Mouse (Mus musculus): ENCODE results near the gene Hadh. TPM values are rescaled to one million over a fixed set of nuclear protein-coding genes. Genes with fewer than 3 reads are reported as not detected.

The Hadh gene
- polyA plus RNA-seq, 1 experiment from 2014 or later, result 98.2 TPM

DNA sequence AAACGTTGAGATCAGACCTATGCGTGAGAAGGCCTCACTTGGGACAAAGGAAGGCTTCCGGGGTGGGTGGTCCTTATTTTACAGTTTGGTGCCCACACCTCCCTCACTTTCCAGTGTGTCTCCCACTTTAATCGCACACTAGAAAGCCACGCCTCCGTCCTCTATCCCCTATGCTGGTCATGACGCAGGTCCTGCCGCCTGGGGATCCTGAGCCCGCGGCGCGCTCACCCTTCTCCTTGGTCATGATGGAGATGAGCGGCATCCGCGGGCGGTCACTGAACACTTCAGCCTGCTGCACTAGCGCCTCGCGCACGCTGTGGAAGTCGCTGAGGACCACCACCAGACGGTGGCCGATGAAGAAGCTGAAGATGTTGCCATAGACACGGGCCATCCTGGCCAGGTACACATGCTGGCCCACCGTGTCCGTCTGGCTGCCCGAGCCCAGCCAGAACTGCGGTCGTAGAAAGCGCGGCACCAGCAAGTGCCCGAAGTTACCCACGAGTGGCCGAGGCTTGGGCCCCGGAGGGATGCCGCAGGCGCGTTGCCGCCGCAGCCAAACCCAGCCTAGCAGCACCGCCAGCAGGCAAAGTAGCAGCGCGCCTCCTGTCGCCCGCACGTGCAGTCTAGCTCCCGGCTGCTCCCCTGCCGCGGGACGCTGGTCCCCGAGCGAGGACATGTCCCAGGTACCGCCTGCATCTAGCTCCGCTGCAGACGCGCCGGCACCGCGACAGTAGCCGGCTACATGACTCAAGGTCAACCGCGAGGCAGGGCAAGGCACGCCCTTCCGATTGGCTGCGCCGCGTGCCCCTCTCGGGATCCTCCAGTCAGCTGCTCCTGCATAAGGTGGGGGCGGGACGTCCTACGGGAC is 30.8 kb upstream of the Hadh start, which contains the start of gene Cyp2u1:
Cyp2u1 (minus strand) TSS at position 776 of the 868 bp plus-strand sequence.
- Histone ChIP-seq H3K9me3 (no peaks in the 10 kb centered on the region), H3K36me3 (no peaks in the 10 kb centered on the region), H3K4me3 (replicated peaks) (peak within 1 kb of the TSS; percentile 74), H3K27ac (no peak within 1 kb of the TSS), H3K9ac (replicated peaks) (peak within 1 kb of the TSS; percentile 67), H3K4me2 (peak within 1 kb of the TSS; percentile 97), H3K4me1 (replicated peaks) (peaks cover 17% of the 10 kb centered on the region; the same call in 1 of the 2 replicates), H3K27me3 (peaks cover 7% of the 10 kb centered on the region)
- peak; percentile 94 for ATAC-seq (ENCODE audit: insufficient number of reproducible peaks, insufficient read depth, low FRiP score, low TSS enrichment, low read depth)
- WGBS, result under 1% methylated on average over 71 of the region's 71 CpGs

DNA sequence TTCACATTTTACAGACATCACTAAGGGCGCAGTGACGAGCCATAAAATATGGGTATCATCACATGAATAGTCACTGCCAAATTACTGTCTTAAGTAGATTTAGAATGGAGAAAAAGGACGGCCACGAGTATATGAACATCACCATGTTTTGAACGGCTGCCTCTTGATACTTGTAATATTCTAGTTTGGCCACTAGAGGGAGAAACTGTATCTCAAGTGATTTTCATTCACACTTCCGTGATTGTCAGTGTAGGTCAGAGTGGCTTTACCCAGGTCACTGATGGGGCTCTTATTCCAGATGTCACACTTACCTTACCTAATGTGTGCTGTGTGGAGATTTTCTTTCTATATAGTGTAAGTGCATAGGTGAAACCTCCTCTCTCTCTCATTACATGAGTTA is 28.0 kb upstream of the Hadh start:
- H3K4me2 ChIP-seq, result no peak overlapping the region
- peaks cover 17% of the 10 kb centered on the region; the same call in 1 of the 2 replicates for H3K4me1 ChIP-seq (replicated peaks)
- no peak overlapping the region for H3K9ac ChIP-seq (replicated peaks)
- WGBS, result 10% methylated on average over 6 of the region's 6 CpGs
- no peak overlapping the region for H3K27ac ChIP-seq
- H3K27me3 ChIP-seq, result peaks cover 7% of the 10 kb centered on the region
- no peaks in the 10 kb centered on the region for H3K9me3 ChIP-seq
- H3K36me3 ChIP-seq, result no peaks in the 10 kb centered on the region
- no peak overlapping the region for H3K4me3 ChIP-seq (replicated peaks)
- no peak for ATAC-seq (ENCODE audit: insufficient number of reproducible peaks, insufficient read depth, low FRiP score, low TSS enrichment, low read depth)

DNA sequence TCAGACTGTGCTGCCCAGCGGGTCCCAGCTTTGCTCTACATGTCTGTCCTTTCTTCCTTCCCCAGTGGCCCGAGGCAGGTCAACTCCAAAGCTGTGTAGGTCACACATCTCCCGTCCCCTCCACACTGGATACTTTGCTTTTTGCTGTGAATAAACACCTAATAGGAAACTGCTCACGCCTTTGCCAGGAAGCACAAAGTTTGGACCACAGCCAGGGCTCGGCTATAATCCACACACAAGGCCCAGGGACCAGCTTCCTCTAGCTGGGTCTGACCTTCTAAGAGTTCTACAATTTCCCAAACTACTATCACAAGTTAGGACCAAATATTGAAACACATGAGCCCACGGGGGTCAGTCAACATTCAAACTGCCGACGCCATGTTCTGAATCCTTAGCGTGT is 27.2 kb upstream of the Hadh start:
- H3K4me1 ChIP-seq (replicated peaks), result peaks cover 17% of the 10 kb centered on the region; the same call in 1 of the 2 replicates
- WGBS, result 80% methylated on average over 9 of the region's 9 CpGs
- H3K27me3 ChIP-seq, result peaks cover 7% of the 10 kb centered on the region
- no peak overlapping the region for H3K9ac ChIP-seq (replicated peaks)
- H3K9me3 ChIP-seq, result no peaks in the 10 kb centered on the region
- no peak for ATAC-seq (ENCODE audit: insufficient number of reproducible peaks, insufficient read depth, low FRiP score, low TSS enrichment, low read depth)
- no peaks in the 10 kb centered on the region for H3K36me3 ChIP-seq
- no peak overlapping the region for H3K4me2 ChIP-seq
- H3K27ac ChIP-seq, result no peak overlapping the region
- H3K4me3 ChIP-seq (replicated peaks), result no peak overlapping the region

DNA sequence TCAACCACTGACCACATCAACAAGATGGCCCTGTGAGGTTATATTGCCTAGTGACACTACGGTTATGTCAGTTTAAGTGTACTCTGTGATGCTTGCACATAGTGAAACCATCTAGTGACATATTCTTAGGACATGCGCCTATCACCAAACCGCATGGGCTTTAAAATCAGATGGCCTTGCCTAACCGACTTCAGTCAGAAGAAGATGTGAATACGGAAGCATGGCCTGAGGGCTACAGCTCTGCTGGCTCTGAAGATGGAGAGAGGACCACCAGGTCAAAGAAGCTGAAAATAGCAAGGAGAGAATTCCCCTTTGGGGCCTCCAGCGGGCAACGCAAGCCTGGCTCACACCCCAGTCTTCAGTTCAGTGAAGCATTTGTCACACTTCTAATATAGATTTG is 25.0 kb upstream of the Hadh start:
- H3K27me3 ChIP-seq, result peaks cover 7% of the 10 kb centered on the region
- peaks cover 11% of the 10 kb centered on the region; the same call in 1 of the 2 replicates for H3K4me1 ChIP-seq (replicated peaks)
- ATAC-seq (ENCODE audit: insufficient number of reproducible peaks, insufficient read depth, low FRiP score, low TSS enrichment, low read depth), result no peak
- no peaks in the 10 kb centered on the region for H3K36me3 ChIP-seq
- H3K9ac ChIP-seq (replicated peaks), result no peak overlapping the region
- WGBS, result 89% methylated on average over 7 of the region's 7 CpGs
- H3K4me2 ChIP-seq, result no peak overlapping the region
- H3K27ac ChIP-seq, result no peak overlapping the region
- no peaks in the 10 kb centered on the region for H3K9me3 ChIP-seq
- H3K4me3 ChIP-seq (replicated peaks), result no peak overlapping the region

DNA sequence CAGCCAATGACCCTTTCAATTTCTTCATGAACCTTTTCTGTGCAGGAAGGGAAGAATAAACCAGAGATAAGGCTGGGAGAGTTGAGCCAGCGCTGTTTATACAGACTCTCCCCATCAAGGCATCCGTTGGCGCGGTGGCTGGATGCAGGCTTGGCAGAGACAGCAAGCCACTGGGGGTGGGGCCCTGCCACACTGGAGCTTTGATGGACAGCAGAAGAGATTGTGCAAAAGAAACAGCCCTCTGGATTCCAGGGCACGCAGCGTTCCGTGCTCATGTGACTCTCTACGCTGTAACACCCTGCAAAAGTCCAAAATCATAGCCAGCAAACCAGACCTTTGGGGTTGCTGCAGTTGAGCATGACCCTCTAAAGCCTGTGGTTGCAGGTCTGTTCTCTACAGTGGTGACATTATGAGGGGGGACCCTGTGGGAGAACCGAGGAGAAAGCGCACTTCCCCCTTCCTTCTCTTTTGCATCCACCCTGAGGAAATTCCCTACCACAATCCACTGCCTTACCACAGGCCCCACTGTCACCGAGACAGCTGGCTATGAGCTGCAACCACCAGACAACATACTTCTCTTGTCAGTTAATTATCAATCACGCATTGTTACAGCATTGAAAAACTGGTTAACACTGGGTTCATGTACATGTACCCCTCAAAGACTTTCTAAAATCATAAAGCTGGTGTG is 23.8 kb upstream of the Hadh start:
- Histone ChIP-seq H3K36me3 (no peaks in the 10 kb centered on the region), H3K9ac (replicated peaks) (no peak overlapping the region), H3K9me3 (no peaks in the 10 kb centered on the region), H3K4me2 (no peak overlapping the region), H3K27me3 (no peaks in the 10 kb centered on the region), H3K4me3 (replicated peaks) (no peak overlapping the region), H3K27ac (no peak overlapping the region), H3K4me1 (replicated peaks) (peaks cover 11% of the 10 kb centered on the region; the same call in 1 of the 2 replicates)
- 93% methylated on average over 12 of the region's 12 CpGs for WGBS
- no peak for ATAC-seq (ENCODE audit: insufficient number of reproducible peaks, insufficient read depth, low FRiP score, low TSS enrichment, low read depth)

DNA sequence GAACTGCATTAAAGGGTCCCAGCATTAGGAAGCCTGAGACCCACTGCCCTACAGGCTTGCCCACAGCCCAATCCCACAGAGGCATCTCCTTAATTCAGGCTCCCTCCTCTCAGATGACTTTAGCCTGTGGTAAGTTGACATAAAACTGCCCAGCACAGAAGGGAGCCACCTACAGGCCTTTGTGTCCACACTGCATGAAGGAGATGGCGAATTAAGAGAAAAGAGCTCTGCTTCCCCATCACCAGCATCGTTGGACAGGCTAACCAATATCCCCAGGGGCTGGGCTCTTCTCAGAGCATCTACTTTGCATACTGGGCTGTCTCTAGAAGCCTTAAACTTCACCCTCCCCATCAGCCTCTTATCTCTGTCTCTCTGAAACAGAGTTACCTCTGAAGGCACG is 22.6 kb upstream of the Hadh start:
- H3K4me3 ChIP-seq (replicated peaks), result no peak overlapping the region
- no peaks in the 10 kb centered on the region for H3K9me3 ChIP-seq
- H3K4me1 ChIP-seq (replicated peaks), result peaks cover 11% of the 10 kb centered on the region; the same call in 1 of the 2 replicates
- no peak overlapping the region for H3K27ac ChIP-seq
- no peak overlapping the region for H3K9ac ChIP-seq (replicated peaks)
- H3K4me2 ChIP-seq, result no peak overlapping the region
- WGBS, result 67% methylated on average over 3 of the region's 3 CpGs
- H3K36me3 ChIP-seq, result no peaks in the 10 kb centered on the region
- no peak for ATAC-seq (ENCODE audit: insufficient number of reproducible peaks, insufficient read depth, low FRiP score, low TSS enrichment, low read depth)
- no peaks in the 10 kb centered on the region for H3K27me3 ChIP-seq

DNA sequence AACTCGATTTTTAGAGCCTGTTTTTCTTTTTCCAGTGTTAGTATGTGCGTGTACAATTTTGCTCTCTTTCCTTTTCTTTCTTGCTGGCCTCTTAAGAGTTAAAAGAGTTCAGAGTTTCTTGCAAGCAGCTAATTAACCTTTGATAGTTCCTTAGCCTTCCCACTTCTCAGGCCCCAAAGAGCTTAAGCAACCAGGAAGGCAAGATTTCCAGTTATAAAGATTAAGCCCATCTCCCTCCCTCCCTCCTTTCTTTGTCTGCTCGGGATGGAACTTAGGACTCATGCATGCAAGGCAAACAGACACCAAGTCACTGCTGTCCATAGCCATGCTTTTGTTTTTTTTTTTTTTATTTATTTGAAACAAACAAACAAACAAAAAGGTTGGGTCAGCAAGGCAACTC is 21.1 kb upstream of the Hadh start:
- H3K4me3 ChIP-seq (replicated peaks), result no peak overlapping the region
- no peaks in the 10 kb centered on the region for H3K9me3 ChIP-seq
- H3K36me3 ChIP-seq, result no peaks in the 10 kb centered on the region
- ATAC-seq (ENCODE audit: insufficient number of reproducible peaks, insufficient read depth, low FRiP score, low TSS enrichment, low read depth), result no peak
- H3K4me2 ChIP-seq, result no peak overlapping the region
- peaks cover 3% of the 10 kb centered on the region; the same call in 1 of the 2 replicates for H3K4me1 ChIP-seq (replicated peaks)
- no peak overlapping the region for H3K27ac ChIP-seq
- 68% methylated on average over 3 of the region's 3 CpGs for WGBS
- H3K27me3 ChIP-seq, result no peaks in the 10 kb centered on the region
- H3K9ac ChIP-seq (replicated peaks), result no peak overlapping the region

DNA sequence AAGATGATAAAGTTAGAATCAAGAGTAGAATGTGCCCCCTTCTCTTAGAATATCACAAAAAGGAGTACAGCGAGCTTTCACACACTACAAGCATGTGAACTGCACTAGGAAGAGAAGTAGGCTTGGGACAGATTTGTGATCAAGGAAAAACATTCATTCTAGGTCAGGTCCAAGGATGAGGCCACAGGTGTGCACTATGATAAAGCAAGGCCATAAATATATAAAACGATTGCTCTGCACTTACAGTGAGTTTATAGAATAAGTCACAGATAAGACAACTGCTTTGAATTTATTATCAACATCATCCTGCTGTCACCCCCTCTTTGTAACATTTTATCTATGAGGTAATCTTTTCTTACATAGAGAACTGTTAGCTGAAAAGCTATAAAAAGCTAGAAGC is 20.4 kb upstream of the Hadh start:
- no peaks in the 10 kb centered on the region for H3K4me1 ChIP-seq (replicated peaks)
- H3K27ac ChIP-seq, result no peak overlapping the region
- H3K36me3 ChIP-seq, result no peaks in the 10 kb centered on the region
- no peaks in the 10 kb centered on the region for H3K27me3 ChIP-seq
- H3K4me2 ChIP-seq, result no peak overlapping the region
- H3K9ac ChIP-seq (replicated peaks), result no peak overlapping the region
- H3K9me3 ChIP-seq, result no peaks in the 10 kb centered on the region
- H3K4me3 ChIP-seq (replicated peaks), result no peak overlapping the region
- 95% methylated on average over 2 of the region's 2 CpGs for WGBS
- ATAC-seq (ENCODE audit: insufficient number of reproducible peaks, insufficient read depth, low FRiP score, low TSS enrichment, low read depth), result no peak

DNA sequence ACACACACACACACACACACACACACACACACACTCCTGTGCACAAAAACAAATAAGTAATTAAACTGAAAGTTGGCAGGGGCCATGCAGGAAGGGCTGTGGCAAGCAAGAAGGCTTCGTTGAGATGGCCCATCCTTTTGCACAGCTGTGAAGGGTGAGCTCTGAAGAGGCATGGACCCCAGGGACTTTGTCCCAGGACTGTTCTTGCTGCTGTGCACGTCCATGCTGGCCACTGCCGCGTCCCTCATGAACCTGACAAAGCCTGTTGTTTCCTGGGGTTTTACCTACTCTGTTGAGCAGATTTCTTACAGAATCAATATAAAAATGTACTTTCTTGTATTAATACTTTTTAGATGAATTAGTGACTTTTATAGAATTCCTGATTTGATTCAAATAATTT is 20.0 kb upstream of the Hadh start:
- Histone ChIP-seq H3K4me1 (replicated peaks) (no peaks in the 10 kb centered on the region), H3K9me3 (no peaks in the 10 kb centered on the region), H3K9ac (replicated peaks) (no peak overlapping the region), H3K27ac (no peak overlapping the region), H3K4me3 (replicated peaks) (no peak overlapping the region), H3K27me3 (no peaks in the 10 kb centered on the region), H3K36me3 (no peaks in the 10 kb centered on the region), H3K4me2 (no peak overlapping the region)
- WGBS, result 84% methylated on average over 4 of the region's 4 CpGs
- ATAC-seq (ENCODE audit: insufficient number of reproducible peaks, insufficient read depth, low FRiP score, low TSS enrichment, low read depth), result no peak

DNA sequence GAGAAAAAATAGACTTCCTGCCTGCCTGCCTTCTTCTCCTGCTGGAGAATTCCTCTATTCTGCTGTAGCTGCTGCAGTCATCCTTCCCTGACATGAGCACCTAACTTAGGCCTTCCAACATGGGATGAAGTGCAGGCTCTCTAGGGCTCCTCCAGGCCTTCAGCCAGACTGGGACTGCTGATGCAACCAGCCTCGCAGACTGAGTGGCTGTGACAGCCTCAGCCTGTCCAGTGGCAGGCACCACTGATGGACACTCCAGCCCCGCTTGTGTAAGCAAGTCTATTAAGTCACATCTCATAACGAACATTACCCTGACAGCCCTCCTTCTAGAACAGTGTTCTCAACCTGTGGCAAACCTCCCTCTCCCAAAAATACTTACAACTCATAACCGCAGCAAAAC is 2.2 kb upstream of the Hadh start:
- Histone ChIP-seq H3K4me2 (no peak overlapping the region), H3K9me3 (peaks cover 11% of the 10 kb centered on the region; the same call in 1 of the 2 replicates), H3K9ac (replicated peaks) (no peak overlapping the region), H3K36me3 (no peaks in the 10 kb centered on the region), H3K27me3 (no peaks in the 10 kb centered on the region), H3K4me1 (replicated peaks) (peaks cover 31% of the 10 kb centered on the region), H3K4me3 (replicated peaks) (no peak overlapping the region), H3K27ac (no peak overlapping the region; the same call in 1 of the 2 replicates)
- WGBS, result 73% methylated on average over 4 of the region's 4 CpGs
- ATAC-seq (ENCODE audit: insufficient number of reproducible peaks, insufficient read depth, low FRiP score, low TSS enrichment, low read depth), result no peak

DNA sequence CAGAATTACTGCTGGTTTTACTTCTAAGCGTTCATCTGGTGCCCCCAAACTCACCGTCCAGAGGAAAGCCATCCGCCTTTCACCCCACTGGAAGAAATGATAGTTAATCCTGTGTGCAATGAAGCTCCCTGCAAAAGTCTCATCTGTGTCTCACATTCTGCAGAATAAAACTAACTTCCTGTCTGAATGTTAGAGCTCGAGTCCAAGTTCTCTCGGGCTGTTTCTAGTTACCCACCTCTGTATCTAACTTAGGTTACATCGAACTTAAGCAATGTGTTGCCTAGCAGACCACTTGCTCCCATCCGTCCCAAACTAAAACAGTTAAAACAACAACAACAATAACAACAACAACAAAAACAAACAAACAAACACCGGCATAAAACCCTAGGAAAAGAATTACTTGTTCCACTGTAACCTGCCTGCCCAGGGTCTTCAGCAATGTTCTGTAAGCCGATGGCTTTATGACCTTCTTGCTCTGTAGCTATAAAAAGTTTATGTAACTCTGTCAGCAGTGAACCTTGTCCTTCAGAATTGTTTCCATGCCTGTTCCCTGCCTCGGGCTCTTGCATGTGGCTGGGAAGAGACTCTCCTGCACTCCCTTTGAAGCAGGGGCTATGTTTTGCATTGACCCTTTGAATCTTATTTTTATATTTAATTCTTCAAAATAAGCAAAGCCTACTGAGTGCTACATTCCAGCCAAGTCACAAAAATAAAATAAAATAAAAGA is 636 bp upstream of the Hadh start:
- ATAC-seq (ENCODE audit: insufficient number of reproducible peaks, insufficient read depth, low FRiP score, low TSS enrichment, low read depth), result peak; percentile 6; the same call in 1 of the 2 replicates
- Histone ChIP-seq H3K9me3 (peaks cover 5% of the 10 kb centered on the region; the same call in 1 of the 2 replicates), H3K36me3 (peaks cover 3% of the 10 kb centered on the region; the same call in 1 of the 2 replicates), H3K9ac (replicated peaks) (no peak overlapping the region), H3K4me2 (peak overlapping the region; percentile 64), H3K4me3 (replicated peaks) (peak overlapping the region; percentile 82), H3K27ac (peak overlapping the region; percentile 76), H3K4me1 (replicated peaks) (peaks cover 39% of the 10 kb centered on the region), H3K27me3 (no peaks in the 10 kb centered on the region)
- WGBS, result 20% methylated on average over 10 of the region's 10 CpGs
